Mouse (Mus musculus) heart, embryonic 10.5 days (tissue): ENCODE results near the gene Prl8a6. TPM values are rescaled to one million over a fixed set of nuclear protein-coding genes. Genes with fewer than 3 reads are reported as not detected.

ENCODE experiments used
- DNase-seq: peaks from one replicate; pipeline ENCODE4 v3.0.0-alpha.2; 2017; ENCODE audit warnings: low spot score
- H3K27ac ChIP-seq: fragments of 300-500 bp; sonication (generic); 2 replicates; pipeline ENCODE4 v1.5.1; 2016; ENCODE audit warnings: mild to moderate bottlenecking
- H3K27me3 ChIP-seq: fragments of 300-500 bp; sonication (generic); 2 replicates; pipeline ENCODE4 v1.6.1; 2016; ENCODE audit warnings: mild to moderate bottlenecking; ENCODE audit not compliant: poor library complexity, insufficient read depth, severe bottlenecking
- H3K36me3 ChIP-seq: fragments of 300-500 bp; sonication (generic); 2 replicates; pipeline ENCODE4 v1.6.1; 2016; ENCODE audit warnings: mild to moderate bottlenecking, moderate library complexity
- H3K4me1 ChIP-seq: fragments of 300-500 bp; sonication (generic); 2 replicates; pipeline ENCODE4 v1.6.1; 2016; ENCODE audit warnings: mild to moderate bottlenecking
- H3K4me3 ChIP-seq: fragments of 300-500 bp; sonication (generic); 2 replicates; pipeline ENCODE4 v1.5.1; 2016; ENCODE audit warnings: mild to moderate bottlenecking, moderate library complexity
- H3K9me3 ChIP-seq: fragments of 300-500 bp; sonication (generic); 2 replicates; pipeline ENCODE4 v1.6.1; 2016; ENCODE audit warnings: mild to moderate bottlenecking, moderate library complexity
- WGBS: fragments of 180-500 bp; shearing (Covaris S2); methylation state at CpG from one replicate; pipeline ENCODE4 v1.1.7; 2016; 5-methylcytosine and 5-hydroxymethylcytosine counted together
- polyA plus RNA-seq: library from polyadenylated mRNA; unstranded; fragments of >200 nt; fragmentation: Nextera tagmentation; extraction: Ambion mirVana; gene quantifications from 2 replicates; pipeline ENCODE4 v1.2.1, GENCODE M21; 2016

The Prl8a6 gene
- polyA plus RNA-seq: not detected in 2 replicates

DNA sequence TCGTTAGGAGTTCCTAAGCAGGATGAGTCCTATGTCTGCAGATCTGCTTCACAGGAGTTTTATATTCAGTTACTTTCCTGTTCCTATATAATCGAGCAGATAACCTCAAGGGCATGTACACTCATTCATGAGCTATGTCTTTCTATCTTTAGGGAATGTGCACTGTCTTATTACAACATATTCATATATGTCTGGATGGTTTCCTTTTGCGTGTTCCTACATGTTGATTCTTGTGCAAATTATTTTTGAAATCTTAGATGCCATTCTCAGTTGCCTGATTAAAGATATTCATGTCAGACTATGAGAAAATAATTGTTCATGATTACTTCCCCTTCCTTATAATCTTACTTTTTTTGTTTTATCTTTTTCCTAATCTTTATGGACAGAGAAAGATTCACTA lies at the start of gene Prl8a6:
Prl8a6 (minus strand) TSS at position 101 of the 400 bp plus-strand sequence.
- Histone ChIP-seq H3K4me3 (no peak within 1 kb of the TSS), H3K36me3 (no peaks in the 10 kb centered on the region), H3K27ac (no peak within 1 kb of the TSS), H3K4me1 (no peaks in the 10 kb centered on the region), H3K27me3 (no peaks in the 10 kb centered on the region), H3K9me3 (no peaks in the 10 kb centered on the region)
- DNase-seq: no peak
- WGBS: 77% methylated on average over 3 of the region's 3 CpGs

DNA sequence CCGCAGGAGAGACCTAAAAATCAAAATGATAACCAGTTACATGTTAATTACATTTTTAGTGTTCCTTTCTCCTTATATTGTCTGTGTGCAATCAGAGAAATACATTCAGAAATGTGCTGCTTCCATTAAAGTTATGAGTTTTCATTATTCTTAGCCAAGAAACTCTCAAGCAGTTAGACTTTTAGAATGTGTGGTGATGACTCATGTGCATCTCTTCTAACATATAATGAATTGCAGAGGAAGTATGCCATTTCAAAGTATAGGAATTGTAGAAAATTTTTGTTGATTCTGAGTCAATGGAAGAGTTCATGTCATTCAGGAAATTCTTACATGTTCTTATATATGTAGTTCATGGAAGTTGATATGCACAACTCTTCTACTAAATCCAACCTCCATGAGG lies 5.3 kb downstream of the Prl8a6 start:
- H3K27ac ChIP-seq: no peak overlapping the region
- H3K4me1 ChIP-seq: no peaks in the 10 kb centered on the region
- H3K27me3 ChIP-seq: no peaks in the 10 kb centered on the region
- no peak overlapping the region for H3K4me3 ChIP-seq
- H3K9me3 ChIP-seq: no peaks in the 10 kb centered on the region
- no peaks in the 10 kb centered on the region for H3K36me3 ChIP-seq
- DNase-seq: no peak
- 75% methylated on average over 1 of the region's 1 CpGs for WGBS

DNA sequence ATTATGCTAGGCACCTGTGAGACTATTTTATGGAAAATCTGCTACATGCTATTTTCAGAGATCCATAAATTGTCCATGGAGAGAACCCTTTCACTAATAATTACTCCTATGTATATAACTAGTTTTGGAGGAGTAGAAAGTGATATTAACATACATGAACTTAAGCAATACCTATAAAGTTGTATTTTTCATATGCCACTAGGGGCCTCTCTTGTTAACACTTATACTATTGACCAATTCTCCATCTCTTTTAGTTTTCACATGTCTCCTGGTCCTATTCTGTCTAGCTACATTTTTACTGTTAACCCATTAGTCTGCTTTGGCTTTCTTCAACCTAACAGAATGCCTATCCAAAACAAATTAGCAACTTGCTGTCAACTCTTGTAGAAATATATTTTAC lies 24.8 kb downstream of the Prl8a6 start:
- Histone ChIP-seq H3K4me3 (no peak overlapping the region), H3K9me3 (no peaks in the 10 kb centered on the region), H3K36me3 (no peaks in the 10 kb centered on the region), H3K27ac (no peak overlapping the region), H3K27me3 (no peaks in the 10 kb centered on the region), H3K4me1 (no peaks in the 10 kb centered on the region)
- no peak for DNase-seq

DNA sequence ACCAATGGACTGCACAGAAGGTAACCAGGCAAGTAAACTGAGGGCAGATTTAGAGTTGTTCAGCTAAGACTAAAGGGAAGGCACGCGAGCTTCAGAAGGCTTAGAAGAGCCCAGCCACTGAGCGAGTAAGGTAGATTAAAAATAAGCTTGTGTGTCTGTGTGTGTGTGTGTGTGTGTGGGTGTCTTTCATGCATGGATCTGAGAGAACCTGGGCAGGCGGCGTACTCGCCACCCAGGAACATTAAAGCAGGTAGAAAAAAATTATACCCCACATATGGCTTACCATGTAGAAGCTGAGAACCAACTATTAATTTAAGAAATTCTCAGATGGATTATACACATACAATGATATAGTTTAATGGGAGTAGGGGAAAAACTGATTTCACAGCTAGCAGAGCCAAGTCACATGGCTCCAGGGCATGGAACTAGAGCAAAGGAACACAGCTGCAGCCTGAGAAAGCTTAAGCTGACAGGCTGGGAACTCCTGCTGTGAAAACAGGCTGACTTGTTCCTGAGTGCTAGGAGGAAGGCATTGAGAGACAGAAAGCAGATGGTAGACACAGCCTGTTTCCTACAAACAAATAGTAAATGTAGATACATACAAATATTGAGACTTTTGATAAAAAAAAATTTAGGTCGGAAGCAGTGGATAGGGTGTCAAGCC lies 39.3 kb downstream of the Prl8a6 start:
- H3K27me3 ChIP-seq: no peaks in the 10 kb centered on the region
- H3K4me1 ChIP-seq: no peaks in the 10 kb centered on the region
- H3K36me3 ChIP-seq: no peaks in the 10 kb centered on the region
- DNase-seq: no peak
- WGBS: 92% methylated on average over 7 of the region's 7 CpGs
- no peaks in the 10 kb centered on the region for H3K9me3 ChIP-seq
- no peak overlapping the region for H3K4me3 ChIP-seq
- no peak overlapping the region for H3K27ac ChIP-seq

DNA sequence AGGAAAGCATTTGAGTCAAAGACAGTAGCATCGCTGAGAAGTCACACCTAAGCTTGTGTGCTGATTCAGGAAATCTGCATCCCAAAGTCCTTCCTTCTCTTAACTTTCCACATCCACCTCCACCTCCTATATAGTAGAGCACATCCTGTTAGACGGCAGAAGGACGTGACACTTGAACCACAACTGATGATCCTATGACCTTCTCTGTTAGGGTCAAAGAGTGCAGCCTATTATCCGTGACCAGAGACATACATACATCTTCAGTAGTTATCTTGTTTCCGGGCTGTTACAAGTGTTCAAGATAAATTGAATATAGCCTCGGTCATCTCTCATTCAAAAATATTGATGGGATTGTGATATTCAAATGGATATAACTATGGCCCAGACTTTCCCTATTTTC lies 47.7 kb downstream of the Prl8a6 start, which contains the start of gene Prl2b1:
Prl2b1 (minus strand) TSS at position 101 of the 400 bp plus-strand sequence.
- no peak within 1 kb of the TSS for H3K27ac ChIP-seq
- 72% methylated on average over 6 of the region's 6 CpGs for WGBS
- H3K9me3 ChIP-seq: no peaks in the 10 kb centered on the region
- no peak within 1 kb of the TSS for H3K4me3 ChIP-seq
- no peaks in the 10 kb centered on the region for H3K27me3 ChIP-seq
- no peak for DNase-seq
- no peaks in the 10 kb centered on the region for H3K36me3 ChIP-seq
- no peaks in the 10 kb centered on the region for H3K4me1 ChIP-seq

Other genes with a start within 250 kb of the Prl8a6 start
- gene Prl3c1, start 242.0 kb downstream of the Prl8a6 start, polyA plus RNA-seq: not detected in 2 replicates
- 0.30 and 0.82 TPM in 2 replicates for gene Prl3b1, start 196.8 kb downstream of the Prl8a6 start, polyA plus RNA-seq
- not detected in 2 replicates for gene Prl3a1, start 179.3 kb downstream of the Prl8a6 start, polyA plus RNA-seq
- gene Prl6a1, start 126.1 kb downstream of the Prl8a6 start, polyA plus RNA-seq: not detected in 2 replicates
- gene Prl8a2, start 93.0 kb downstream of the Prl8a6 start, polyA plus RNA-seq: 0.14 TPM in 1 of 2 replicates, not detected in the other
- not detected in 2 replicates for gene Prl2b1, start 47.8 kb downstream of the Prl8a6 start, polyA plus RNA-seq
- not detected in 2 replicates for gene Prl8a8, start 74.5 kb upstream of the Prl8a6 start, polyA plus RNA-seq
- gene Prl8a9, start 125.9 kb upstream of the Prl8a6 start, polyA plus RNA-seq: not detected in 2 replicates
- not detected in 2 replicates for gene Prl8a1, start 143.5 kb upstream of the Prl8a6 start, polyA plus RNA-seq
- gene Prl7b1, start 171.9 kb upstream of the Prl8a6 start, polyA plus RNA-seq: not detected in 2 replicates
- not detected in 2 replicates for gene Prl7a1, start 203.8 kb upstream of the Prl8a6 start, polyA plus RNA-seq
- not detected in 2 replicates for gene Prl7a2, start 229.3 kb upstream of the Prl8a6 start, polyA plus RNA-seq